Mouse (Mus musculus): ENCODE results near the gene Zbtb20.

DNA sequence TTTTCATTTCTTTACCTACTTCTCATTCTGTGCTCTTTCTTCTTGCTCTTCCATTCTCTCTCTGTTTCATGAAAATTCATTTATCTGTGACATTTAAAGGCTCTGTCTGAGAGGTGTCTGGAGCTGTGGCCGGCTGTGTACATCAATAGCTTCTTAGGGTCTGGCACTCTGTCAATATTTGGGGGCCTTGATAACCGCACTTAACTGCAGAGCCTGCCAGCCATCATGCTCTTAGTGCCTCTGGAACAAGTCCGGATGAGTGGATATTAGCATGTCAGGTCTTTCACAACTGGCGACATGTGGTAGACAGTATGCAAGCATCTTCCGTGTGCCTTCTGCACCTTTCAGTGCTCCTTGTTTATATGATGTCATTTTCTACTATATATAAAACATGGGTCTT, 510.7 kb downstream of the Zbtb20 start:
- TF ChIP-seq CTCF (IDR thresholded peaks at IDR 0.05; ENCODE audit: low read depth, low read length) (no peak), POLR2AphosphoS5 (IDR thresholded peaks at IDR 0.05; ENCODE audit: insufficient replicate concordance, low read depth, low read length) (no peak), GATA1 (IDR thresholded peaks at IDR 0.05; ENCODE audit: borderline replicate concordance, low read length) (no peak)

Measured in G1E (cell line).